Mouse (Mus musculus) kidney, postnatal 36 days (tissue): ENCODE measurements around the gene Aldoc.

Source experiments
- DNase-seq, 2 experiments: peaks; one replicate each; pipeline ENCODE4 v3.0.0; 2021 to 2022; ENCODE audit warnings: mixed read lengths in 2 of 2

Aldoc gene

GRCm38 (mm10) chr11:78333992-78334391 is 11.2 kb downstream of the Aldoc start:
- no peak for DNase-seq

- no peak for DNase-seq
These were observed 14.3 kb downstream of the Aldoc start for GRCm38 (mm10) chr11:78337040-78337439.

- no peak for DNase-seq
These were observed 18.9 kb downstream of the Aldoc start for GRCm38 (mm10) chr11:78341702-78342101.

GRCm38 (mm10) chr11:78343381-78344327 is 20.9 kb downstream of the Aldoc start, which contains the start of gene Unc119:
Unc119 (plus strand) TSS chr11:78343482.
- peak; percentile 76 to 92 for DNase-seq

- DNase-seq: no peak
These were observed 21.6 kb downstream of the Aldoc start for GRCm38 (mm10) chr11:78344328-78344889.

- DNase-seq: peak; percentile 37 to 60
These were observed 22.3 kb downstream of the Aldoc start for GRCm38 (mm10) chr11:78344890-78345715.

- no peak for DNase-seq
These were observed 23.0 kb downstream of the Aldoc start for GRCm38 (mm10) chr11:78345801-78346200.

- no peak for DNase-seq
These were observed 23.7 kb downstream of the Aldoc start for GRCm38 (mm10) chr11:78346326-78347069.

- DNase-seq: peak; percentile 72 to 90
These were observed 24.4 kb downstream of the Aldoc start for GRCm38 (mm10) chr11:78347070-78347754.

GRCm38 (mm10) chr11:78347908-78348307 is 25.1 kb downstream of the Aldoc start:
- DNase-seq: no peak

GRCm38 (mm10) chr11:78348474-78348873 is 25.7 kb downstream of the Aldoc start:
- DNase-seq: no peak

- DNase-seq: no peak
These were observed 26.9 kb downstream of the Aldoc start for GRCm38 (mm10) chr11:78349441-78350358.

- no peak for DNase-seq
These were observed 30.3 kb downstream of the Aldoc start for GRCm38 (mm10) chr11:78353081-78353480.

GRCm38 (mm10) chr11:78354905-78355304 is 32.1 kb downstream of the Aldoc start:
- no peak for DNase-seq

GRCm38 (mm10) chr11:78355471-78356238 is 32.9 kb downstream of the Aldoc start:
- DNase-seq: peak; percentile 41 to 90

- DNase-seq: peak; percentile 38 to 73
These were observed 35.7 kb downstream of the Aldoc start for GRCm38 (mm10) chr11:78358330-78359007.

GRCm38 (mm10) chr11:78360125-78360788 is 37.5 kb downstream of the Aldoc start:
- peak; percentile 83 to 94 for DNase-seq

- DNase-seq: no peak
These were observed 38.0 kb downstream of the Aldoc start for GRCm38 (mm10) chr11:78360789-78361131.
